Mouse (Mus musculus) MEL (cell line): ENCODE results near the gene Psd. TPM values are rescaled to one million over a fixed set of nuclear protein-coding genes. Genes with fewer than 3 reads are reported as not detected.

Experiments
- DNase-seq: peaks from one replicate; pipeline ENCODE4 v3.0.0; 2011; ENCODE audit warnings: low read depth, low spot score
- H3K27ac ChIP-seq: 2 replicates; pipeline ENCODE4 v1.5.1; 2012; ENCODE audit warnings: low read depth, mild to moderate bottlenecking, control low read depth, low read length, moderate library complexity; ENCODE audit not compliant: control insufficient read depth
- H3K27me3 ChIP-seq, 2 experiments: fragments of 150-350 bp in 1 of 2; sonication (generic) in 1 of 2; 2 replicates each; pipeline ENCODE4 v1.6.1; 2012; ENCODE audit warnings: low read length in 2 of 2, mild to moderate bottlenecking in 2 of 2, improper control_type of control experiment in 1 of 2, moderate library complexity in 1 of 2; ENCODE audit not compliant: insufficient read depth in 2 of 2, control insufficient read depth in 1 of 2
- H3K36me3 ChIP-seq, 2 experiments: 2 replicates each; pipeline ENCODE4 v1.6.1; 2012 to 2014; ENCODE audit warnings: low read length in 2 of 2, improper control_type of control experiment in 1 of 2, inconsistent platforms in 1 of 2, mild to moderate bottlenecking in 1 of 2; ENCODE audit not compliant: insufficient read depth in 2 of 2, control insufficient read depth in 1 of 2
- H3K4me1 ChIP-seq, 2 experiments: fragments of 150-350 bp in 1 of 2; sonication (generic) in 1 of 2; 2 replicates each; pipeline ENCODE4 v1.6.1; 2012; ENCODE audit warnings: low read length in 2 of 2, improper control_type of control experiment in 1 of 2, mild to moderate bottlenecking in 1 of 2; ENCODE audit not compliant: insufficient read depth in 2 of 2, control insufficient read depth in 1 of 2
- H3K4me3 ChIP-seq, 2 experiments: fragments of 150-350 bp in 1 of 2; sonication (generic) in 1 of 2; 2 replicates each; pipeline ENCODE4 v1.5.1; 2012; ENCODE audit warnings: low read depth in 2 of 2, low read length in 2 of 2, mild to moderate bottlenecking in 2 of 2, moderate library complexity in 2 of 2, control low read depth in 1 of 2, improper control_type of control experiment in 1 of 2; ENCODE audit not compliant: control insufficient read depth in 1 of 2, insufficient read depth in 1 of 2
- H3K79me2 ChIP-seq: 2 replicates; pipeline ENCODE4 v1.6.1; 2012; ENCODE audit warnings: mild to moderate bottlenecking, low read length, moderate library complexity; ENCODE audit not compliant: control insufficient read depth, poor library complexity, insufficient read depth
- H3K9ac ChIP-seq: 2 replicates; pipeline ENCODE4 v1.6.1; 2012; ENCODE audit warnings: low read depth, mild to moderate bottlenecking, control low read depth, low read length, moderate library complexity; ENCODE audit not compliant: control insufficient read depth, poor library complexity, severe bottlenecking
- H3K9me3 ChIP-seq: fragments of 150-350 bp; sonication (generic); replicated peaks from 2 replicates; pipeline ENCODE4 v1.6.1; 2012; ENCODE audit warnings: mild to moderate bottlenecking, low read length, improper control_type of control experiment, moderate library complexity; ENCODE audit not compliant: insufficient read depth
- BHLHE40 ChIP-seq: IDR thresholded peaks from 2 replicates; pipeline ENCODE4 v1.6.1; 2012; ENCODE audit warnings: low read depth, mild to moderate bottlenecking, inconsistent platforms, low read length, improper control_type of control experiment, borderline replicate concordance
- CTCF ChIP-seq, 3 experiments: IDR thresholded peaks in 2 of 3; conservative IDR thresholded peaks in 1 of 3; 2 replicates each; pipeline ENCODE4 v1.5.1; 2011 to 2012; ENCODE audit warnings: low read length in 3 of 3, low read depth in 2 of 3, mild to moderate bottlenecking in 2 of 3, improper control_type of control experiment in 1 of 3, inconsistent platforms in 1 of 3, mixed read lengths in 1 of 3, moderate library complexity in 1 of 3; ENCODE audit not compliant: control insufficient read depth in 1 of 3, insufficient read depth in 1 of 3, poor library complexity in 1 of 3, severe bottlenecking in 1 of 3
- ETS1 ChIP-seq: IDR thresholded peaks from 2 replicates; pipeline ENCODE4 v1.6.1; 2012; ENCODE audit warnings: low read depth, mild to moderate bottlenecking, inconsistent platforms, low read length, improper control_type of control experiment, moderate library complexity
- GABPA ChIP-seq: IDR thresholded peaks from 2 replicates; pipeline ENCODE4 v1.6.1; 2012; ENCODE audit warnings: low read depth, mild to moderate bottlenecking, inconsistent platforms, low read length, improper control_type of control experiment, moderate library complexity
- HCFC1 ChIP-seq: IDR thresholded peaks from 2 replicates; pipeline ENCODE4 v1.6.1; 2012; ENCODE audit warnings: low read depth, mild to moderate bottlenecking, inconsistent platforms, low read length, improper control_type of control experiment, moderate library complexity
- JUND ChIP-seq: IDR thresholded peaks from 2 replicates; pipeline ENCODE4 v1.6.1; 2011; ENCODE audit warnings: low read depth, mild to moderate bottlenecking, improper control_type of control experiment, low read length
- MAFK ChIP-seq: IDR thresholded peaks from 2 replicates; pipeline ENCODE4 v1.6.1; 2011; ENCODE audit warnings: low read depth, mild to moderate bottlenecking, low read length, improper control_type of control experiment, borderline replicate concordance
- MAZ ChIP-seq: IDR thresholded peaks from 2 replicates; pipeline ENCODE4 v1.6.1; 2012; ENCODE audit warnings: low read depth, mild to moderate bottlenecking, inconsistent platforms, low read length, improper control_type of control experiment
- MXI1 ChIP-seq: IDR thresholded peaks from 2 replicates; pipeline ENCODE4 v1.6.1; 2011; ENCODE audit warnings: mild to moderate bottlenecking, low read depth, low read length, improper control_type of control experiment
- MYB ChIP-seq: IDR thresholded peaks from 2 replicates; pipeline ENCODE4 v1.6.1; 2011; ENCODE audit warnings: mild to moderate bottlenecking, low read depth, low read length, improper control_type of control experiment
- MYC ChIP-seq: IDR thresholded peaks from 2 replicates; pipeline ENCODE4 v1.6.1; 2011; ENCODE audit warnings: low read depth, mild to moderate bottlenecking, low read length, improper control_type of control experiment, moderate library complexity
- NRF1 ChIP-seq: IDR thresholded peaks from 2 replicates; pipeline ENCODE4 v1.6.1; 2014; ENCODE audit warnings: low read depth, mild to moderate bottlenecking, inconsistent platforms, low read length, improper control_type of control experiment, moderate library complexity; ENCODE audit not compliant: poor library complexity, insufficient read depth, severe bottlenecking
- RAD21 ChIP-seq: IDR thresholded peaks from 2 replicates; pipeline ENCODE4 v1.6.1; 2011; ENCODE audit warnings: mild to moderate bottlenecking, low read depth, low read length, improper control_type of control experiment
- SIN3A ChIP-seq: IDR thresholded peaks from 2 replicates; pipeline ENCODE4 v1.6.1; 2012; ENCODE audit warnings: low read length, improper control_type of control experiment, inconsistent platforms
- SMC3 ChIP-seq: IDR thresholded peaks from 2 replicates; pipeline ENCODE4 v1.6.1; 2011; ENCODE audit warnings: low read depth, low read length, improper control_type of control experiment
- TBP ChIP-seq: IDR thresholded peaks from 2 replicates; pipeline ENCODE4 v1.8.0; 2011; ENCODE audit warnings: low read depth, low read length, improper control_type of control experiment
- TCF12 ChIP-seq: IDR thresholded peaks from 2 replicates; pipeline ENCODE4 v1.6.1; 2014; ENCODE audit warnings: low read depth, mild to moderate bottlenecking, inconsistent platforms, low read length, improper control_type of control experiment, moderate library complexity
- ZC3H11A ChIP-seq: IDR thresholded peaks from 2 replicates; pipeline ENCODE4 v1.6.1; 2012; ENCODE audit warnings: low read depth, mild to moderate bottlenecking, inconsistent platforms, low read length, improper control_type of control experiment
- ZKSCAN1 ChIP-seq: IDR thresholded peaks from 2 replicates; pipeline ENCODE4 v1.6.1; 2012; ENCODE audit warnings: low read depth, mild to moderate bottlenecking, inconsistent platforms, low read length, improper control_type of control experiment, moderate library complexity
- ZNF384 ChIP-seq: IDR thresholded peaks from 2 replicates; pipeline ENCODE4 v1.6.1; 2012; ENCODE audit warnings: low read depth, mild to moderate bottlenecking, inconsistent platforms, low read length, improper control_type of control experiment
- polyA plus RNA-seq, 2 experiments: library from polyadenylated mRNA; stranded (reverse) in 1 of 2; unstranded in 1 of 2; fragments of >175 nt in 1 of 2; fragments of >200 nt in 1 of 2; gene quantifications; 2 replicates each; pipeline versions ENCODE4 v1.2.1 to v1.2.4; 2012; ENCODE audit warnings: low replicate concordance in 2 of 2, low read depth in 1 of 2; ENCODE audit not compliant: insufficient read length in 2 of 2, insufficient read depth in 1 of 2, missing spikeins in 1 of 2
- total RNA-seq: library from RNA; depleted of rRNA; stranded (reverse); fragments of 300-350 nt; gene quantifications from 2 replicates; pipeline ENCODE4 v1.2.3, GENCODE M21; 2012

The Psd gene
- total and polyA plus RNA-seq, 3 experiments = 4.5 to 17.2 TPM; not detected in 1

GRCm38 (mm10) chr19:46369204-46369603, 42.2 kb upstream of the Psd start:
- TF ChIP-seq ZC3H11A (peak; percentile 77), TBP (no peak), MAZ (0 out of 2 replicates have a peak, but pooled peaks have one; percentile 48), RAD21 (peak; percentile 89), SMC3 (peak; percentile 84), GABPA (no peak), MXI1 (0 out of 2 replicates have a peak, but pooled peaks have one; percentile 33), SIN3A (peak; percentile 52; the same call in 1 of the 2 replicates), CTCF (IDR thresholded peaks at IDR 0.05 in 2 of 3, conservative IDR thresholded peaks at IDR 0.05 in 1 of 3; ENCODE audit: control insufficient read depth in 1 of 3, insufficient read depth in 1 of 3, low read depth in 2 of 3, low read length in 3 of 3, poor library complexity in 1 of 3, severe bottlenecking in 1 of 3) (peak; percentile 56 to 88 (median 76))
- TF ChIP-seq, all 39 proteins: peak for 7

GRCm38 (mm10) chr19:46367798-46368590, 41.0 kb upstream of the Psd start:
- Histone ChIP-seq H3K9me3 (no peaks in the 10 kb centered on the region), H3K4me1 (no peaks in the 10 kb centered on the region), H3K9ac (no peak overlapping the region), H3K27ac (no peak overlapping the region), H3K79me2 (no peaks in the 10 kb centered on the region), H3K27me3 (no peaks in the 10 kb centered on the region), H3K4me3 (no peak overlapping the region), H3K36me3 (no peaks in the 10 kb centered on the region; a peak in 1 of 4 replicates)
- no peak for TF ChIP-seq HCFC1
- TF ChIP-seq MYC = no peak
- TF ChIP-seq MAFK = no peak
- TF ChIP-seq ZC3H11A = no peak
- no peak for TF ChIP-seq MYB
- no peak for TF ChIP-seq ZKSCAN1
- no peak for TF ChIP-seq MXI1
- TF ChIP-seq MAZ = no peak
- TF ChIP-seq TCF12 = no peak
- no peak for TF ChIP-seq JUND
- no peak for TF ChIP-seq ETS1
- no peak for TF ChIP-seq NRF1
- no peak for TF ChIP-seq SIN3A
- no peak for TF ChIP-seq ZNF384
- no peak for TF ChIP-seq BHLHE40
- no peak for DNase-seq

More at GRCm38 (mm10) chr19:46369204-46369603, 42.2 kb upstream of the Psd start:
- Histone ChIP-seq H3K4me1 (no peaks in the 10 kb centered on the region), H3K27ac (no peak overlapping the region), H3K79me2 (no peaks in the 10 kb centered on the region), H3K9me3 (no peaks in the 10 kb centered on the region), H3K36me3 (no peaks in the 10 kb centered on the region; a peak in 1 of 4 replicates), H3K27me3 (no peaks in the 10 kb centered on the region), H3K9ac (no peak overlapping the region), H3K4me3 (no peak overlapping the region)
- peak; percentile 72 for DNase-seq
